Mouse (Mus musculus) thymus, adult 2 months (tissue): Measurements from ENCODE around the gene Ush1g. TPM values are rescaled to one million over a fixed set of nuclear protein-coding genes. Genes with fewer than 3 reads are reported as not detected.

Experiments
- DNase-seq: peaks from one replicate; pipeline ENCODE4 v3.0.0; 2021
- H3K27ac ChIP-seq: fragments of 200-500 bp; 2 replicates; pipeline ENCODE4 v1.5.1; 2012; ENCODE audit warnings: low read length, control low read depth; ENCODE audit not compliant: control insufficient read depth, insufficient read depth
- H3K27me3 ChIP-seq: fragments of 200-500 bp; 2 replicates; pipeline ENCODE4 v1.6.1; 2012; ENCODE audit warnings: mild to moderate bottlenecking, low read length, moderate library complexity, mixed read lengths; ENCODE audit not compliant: control insufficient read depth, insufficient read depth
- H3K36me3 ChIP-seq: fragments of 200-500 bp; 2 replicates; pipeline ENCODE4 v1.6.1; 2012; ENCODE audit warnings: mild to moderate bottlenecking, low read length, moderate library complexity; ENCODE audit not compliant: control insufficient read depth, insufficient read depth
- H3K4me1 ChIP-seq: fragments of 200-500 bp; replicated peaks from 2 replicates; pipeline ENCODE4 v1.6.1; 2012; ENCODE audit warnings: low read length; ENCODE audit not compliant: control insufficient read depth, insufficient read depth
- H3K4me3 ChIP-seq: fragments of 200-500 bp; 2 replicates; pipeline ENCODE4 v1.5.1; 2012; ENCODE audit warnings: mild to moderate bottlenecking, low read length, control low read depth, moderate library complexity; ENCODE audit not compliant: control insufficient read depth, insufficient read depth
- CTCF ChIP-seq: fragments of 200-500 bp; IDR thresholded peaks from 2 replicates; pipeline ENCODE4 v1.5.1; 2012; ENCODE audit warnings: mild to moderate bottlenecking, control low read depth, low read length, moderate library complexity, borderline replicate concordance; ENCODE audit not compliant: control insufficient read depth, poor library complexity, insufficient read depth; ENCODE audit errors: extremely low read depth
- POLR2A ChIP-seq: fragments of 200-500 bp; IDR thresholded peaks from 2 replicates; pipeline ENCODE4 v1.6.1; 2012; ENCODE audit warnings: mild to moderate bottlenecking, low read length, control low read depth, moderate library complexity; ENCODE audit not compliant: control insufficient read depth, poor library complexity, insufficient read depth; ENCODE audit errors: extremely low read depth
- WGBS: fragments of 180-500 bp; shearing (Covaris S2); methylation state at CpG from one replicate; pipeline ENCODE4 v1.1.7; 2018; 5-methylcytosine and 5-hydroxymethylcytosine counted together
- polyA plus RNA-seq: library from polyadenylated mRNA; depleted of rRNA; stranded (reverse); fragments of >200 nt; gene quantifications from 2 replicates; pipeline ENCODE4 v1.2.3, GENCODE M21; 2012

Ush1g gene
- polyA plus RNA-seq, 1 experiment, result 0.05 TPM

DNA sequence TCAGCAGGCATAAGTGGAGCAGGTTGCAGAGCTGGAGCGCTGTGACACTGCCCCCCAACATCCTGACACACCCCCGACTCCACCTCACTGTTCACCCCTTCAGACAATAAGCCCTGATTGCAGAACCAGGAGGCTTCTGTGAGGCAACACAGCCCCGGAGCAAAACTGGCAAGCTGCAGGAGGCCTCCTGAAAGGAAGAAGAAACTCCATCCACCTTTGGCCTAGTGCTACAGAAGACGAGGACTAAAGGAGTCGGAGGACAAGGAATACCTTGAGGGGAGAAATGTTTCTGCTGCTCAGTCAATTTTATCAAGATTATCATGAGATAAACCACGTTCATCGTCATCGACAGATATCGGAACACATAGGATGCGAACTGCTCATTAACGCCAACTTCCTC is 25.9 kb downstream of the Ush1g start:
- Histone ChIP-seq H3K27me3 (no peaks in the 10 kb centered on the region), H3K4me1 (peaks cover 10% of the 10 kb centered on the region), H3K4me3 (no peak overlapping the region), H3K36me3 (no peaks in the 10 kb centered on the region), H3K27ac (no peak overlapping the region)
- 98% methylated on average over 11 of the region's 11 CpGs for WGBS
- no peak for DNase-seq
- TF ChIP-seq CTCF (no peak), POLR2A (no peak)

GRCm38 (mm10) chr11:115292631-115293375 is 29.0 kb downstream of the Ush1g start:
- Histone ChIP-seq H3K36me3 (no peaks in the 10 kb centered on the region), H3K27ac (no peak overlapping the region), H3K27me3 (no peaks in the 10 kb centered on the region), H3K4me3 (no peak overlapping the region), H3K4me1 (peaks cover 10% of the 10 kb centered on the region)
- no peak for DNase-seq
- TF ChIP-seq CTCF (no peak), POLR2A (no peak)
- WGBS, result 91% methylated on average over 14 of the region's 14 CpGs

GRCm38 (mm10) chr11:115291503-115291902 is 30.3 kb downstream of the Ush1g start:
- no peaks in the 10 kb centered on the region for H3K27me3 ChIP-seq
- TF ChIP-seq CTCF (no peak), POLR2A (no peak)

GRCm38 (mm10) chr11:115290919-115291318 is 30.9 kb downstream of the Ush1g start:
- Histone ChIP-seq H3K4me3 (no peak overlapping the region), H3K36me3 (no peaks in the 10 kb centered on the region), H3K4me1 (peaks cover 4% of the 10 kb centered on the region; the same call in 1 of the 2 replicates), H3K27me3 (no peaks in the 10 kb centered on the region), H3K27ac (no peak overlapping the region)
- DNase-seq, result no peak
- WGBS, result 96% methylated on average over 6 of the region's 6 CpGs
- TF ChIP-seq CTCF (no peak), POLR2A (no peak)

More at GRCm38 (mm10) chr11:115291503-115291902, 30.3 kb downstream of the Ush1g start:
- 93% methylated on average over 10 of the region's 10 CpGs for WGBS
- no peak for DNase-seq
- Histone ChIP-seq H3K4me3 (no peak overlapping the region), H3K27ac (no peak overlapping the region), H3K4me1 (peaks cover under 1% of the 10 kb centered on the region; the same call in 1 of the 2 replicates), H3K36me3 (no peaks in the 10 kb centered on the region)

- no peak for TF ChIP-seq POLR2A
- TF ChIP-seq CTCF, result no peak
- Histone ChIP-seq H3K4me3 (no peak overlapping the region), H3K4me1 (peaks cover 10% of the 10 kb centered on the region; the same call in 1 of the 2 replicates), H3K27me3 (no peaks in the 10 kb centered on the region), H3K27ac (no peak overlapping the region), H3K36me3 (no peaks in the 10 kb centered on the region)
- 100% methylated on average over 1 of the region's 1 CpGs for WGBS
- no peak for DNase-seq
These were observed 31.5 kb downstream of the Ush1g start for GRCm38 (mm10) chr11:115290314-115290713.

GRCm38 (mm10) chr11:115289885-115290284 is 32.0 kb downstream of the Ush1g start:
- 88% methylated on average over 8 of the region's 8 CpGs for WGBS
- no peak for DNase-seq
- Histone ChIP-seq H3K4me1 (peaks cover 15% of the 10 kb centered on the region), H3K4me3 (no peak overlapping the region), H3K27ac (no peak overlapping the region), H3K27me3 (no peaks in the 10 kb centered on the region), H3K36me3 (no peaks in the 10 kb centered on the region)
- TF ChIP-seq CTCF (no peak), POLR2A (no peak)

DNA sequence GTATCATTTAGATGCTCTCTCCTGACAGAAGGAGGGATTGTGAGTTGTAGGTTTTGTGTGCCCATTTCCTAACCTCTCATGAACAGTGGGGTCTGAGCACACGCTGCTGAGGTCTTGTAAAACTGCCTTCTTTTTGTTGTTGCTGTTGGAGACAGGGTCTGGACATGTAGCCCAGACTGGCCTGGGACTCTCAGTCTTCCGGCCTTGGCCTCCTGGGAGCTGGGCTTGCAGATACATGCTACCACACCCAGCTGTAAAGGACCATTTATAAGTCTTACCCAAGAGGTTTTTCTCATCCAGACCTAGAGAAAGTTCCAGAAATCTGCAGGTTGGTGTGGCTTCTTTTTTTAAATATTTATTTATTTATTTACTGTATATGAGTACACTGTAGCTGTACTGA is 33.5 kb downstream of the Ush1g start:
- WGBS, result 89% methylated on average over 2 of the region's 2 CpGs
- no peak for DNase-seq
- H3K27me3 ChIP-seq, result no peaks in the 10 kb centered on the region
- no peak overlapping the region for H3K27ac ChIP-seq
- H3K4me3 ChIP-seq, result no peak overlapping the region
- TF ChIP-seq POLR2A, result no peak
- no peak for TF ChIP-seq CTCF
- H3K36me3 ChIP-seq, result no peaks in the 10 kb centered on the region
- peaks cover 16% of the 10 kb centered on the region for H3K4me1 ChIP-seq
